Mouse (Mus musculus) brain, embryonic 14.5 days (tissue): ENCODE results near the gene Lad1.

Source experiments
- CTCF ChIP-seq: fragments of 200-500 bp; IDR thresholded peaks from 2 replicates; pipeline ENCODE4 v1.5.1; 2012; ENCODE audit warnings: inconsistent platforms, mild to moderate bottlenecking, moderate library complexity, borderline replicate concordance; ENCODE audit not compliant: insufficient read depth, insufficient read length; ENCODE audit errors: extremely low read depth
- POLR2A ChIP-seq: fragments of 200-500 bp; IDR thresholded peaks from 2 replicates; pipeline ENCODE4 v1.6.1; 2012; ENCODE audit warnings: mild to moderate bottlenecking, inconsistent platforms, borderline replicate concordance; ENCODE audit not compliant: poor library complexity, insufficient read depth, insufficient read length, severe bottlenecking; ENCODE audit errors: extremely low read depth

DNA sequence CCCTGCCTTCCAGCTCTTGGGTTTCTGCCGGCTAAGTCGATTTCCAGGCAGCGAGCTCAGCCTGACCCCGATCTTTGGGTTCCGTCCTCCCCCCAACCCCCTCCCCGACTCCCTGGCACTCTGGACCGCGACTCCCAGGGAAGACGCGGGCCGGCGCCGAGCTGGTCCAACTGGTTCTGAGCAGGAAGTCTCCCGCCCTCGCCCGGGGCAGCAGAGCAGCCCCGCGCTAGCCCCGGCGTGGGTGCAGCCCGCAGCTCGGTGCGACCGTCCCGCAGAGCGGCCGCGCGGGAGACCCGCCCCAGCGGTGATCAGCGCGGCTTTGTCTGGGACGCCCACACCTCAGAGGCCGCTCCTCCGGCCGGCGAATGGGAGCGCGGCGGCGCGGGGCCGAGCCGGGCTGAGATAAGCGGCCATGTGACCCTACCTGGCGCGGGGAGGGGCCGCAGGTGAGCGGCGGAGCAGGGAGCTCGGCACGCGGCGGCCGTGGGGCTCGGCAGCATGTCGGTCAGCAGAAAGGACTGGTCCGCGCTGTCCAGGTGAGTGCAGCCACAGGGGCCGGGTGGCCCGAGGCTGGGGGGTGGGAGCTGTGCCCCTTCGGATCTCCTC lies at the start of gene Lad1:
- TF ChIP-seq POLR2A (no peak), CTCF (no peak)
